ENCODE assay signal across 9 mouse cellular contexts in genomic region chr12:86950161-86950960, GRCm38 (mm10). TPM values are rescaled to one million over a fixed set of nuclear protein-coding genes. Genes with fewer than 3 reads are reported as not detected.
DNase-seq lines count a peak whose midpoint lies in the region; ATAC-seq and TF ChIP-seq lines count a peak whose summit lies in the region.
"Had no signal": no experiment of that assay in that cellular context is flagged by ENCODE, and none has a peak within 500 bp of the region (broad histone marks: within the 10 kb centered on the region; RNA-seq: fewer than 3 reads in every experiment).

No protein-coding gene starts in this region.

- H3K36me3 ChIP-seq in liver, embryonic 14.5 days (replicated peaks; ENCODE audit: control insufficient read depth, insufficient read depth, low read depth), result peaks cover 9% of the 10 kb centered on the region
- H3K36me3 ChIP-seq in splenic B cell, adult 2 months (ENCODE audit: control insufficient read depth, insufficient read depth, low read length, poor library complexity, severe bottlenecking), result peaks cover 3% of the 10 kb centered on the region

- peak overlapping the region; percentile 9; the same call in 1 of the 2 replicates for H3K4me3 ChIP-seq in gastrocnemius, adult 2 months
- no peak overlapping the region for H3K4me3 ChIP-seq in liver, embryonic 14.5 days (ENCODE audit: insufficient read depth in 1 of 2, low read depth in 2 of 2, low read length in 2 of 2)
- H3K4me3 ChIP-seq: limb, embryonic 12.5 days had no signal

- no peak overlapping the region; the same call in 1 of the 2 replicates for H3K9ac ChIP-seq in liver, embryonic 14.5 days (replicated peaks)
- H3K9ac ChIP-seq: limb, embryonic 12.5 days had no signal

- peak; percentile 44 for DNase-seq in gastrocnemius, adult 2 months
- DNase-seq in gastrocnemius, postnatal 14 days, result no peak
- DNase-seq in thymus, postnatal 25 days, result peak; percentile 25
- DNase-seq in thymus, postnatal 0 days (ENCODE audit: low spot score), result no peak
- DNase-seq in liver, embryonic 14.5 days (ENCODE audit: low read depth in 3 of 3, low spot score in 3 of 3), result no peak
- peak; percentile 70 for DNase-seq in splenic B cell, adult 2 months (ENCODE audit: low read depth, low spot score)
- DNase-seq in frontal cortex, postnatal 14 days (ENCODE audit: low spot score in 2 of 2), result no peak
- no peak for DNase-seq in urinary bladder, postnatal 10 days (ENCODE audit: low spot score)

- peaks cover 15 to 26% of the 10 kb centered on the region in 2 experiments; a peak in 3 of 4 replicates for H3K4me1 ChIP-seq in liver, embryonic 14.5 days (replicated peaks; ENCODE audit: control insufficient read depth in 2 of 2, insufficient read depth in 2 of 2, low read length in 1 of 2)

- no peak for TF ChIP-seq EP300 in liver, embryonic 14.5 days (IDR thresholded peaks at IDR 0.05; ENCODE audit: low read depth)

- no peak for ATAC-seq in liver, embryonic 14.5 days (ENCODE audit: insufficient read depth)

- H3K27ac ChIP-seq in gastrocnemius, adult 2 months, result peak overlapping the region; percentile 99
- no peak overlapping the region for H3K27ac ChIP-seq in liver, embryonic 14.5 days
- H3K27ac ChIP-seq: limb, embryonic 12.5 days had no signal

- intact Hi-C loops in gastrocnemius, adult 2 months (cut with DNase I), result no loop called here
- intact Hi-C loops in gastrocnemius, postnatal 14 days (cut with DNase I; ENCODE audit: low total_unique reads), result no loop called here

- H3K4me2 ChIP-seq in liver, embryonic 14.5 days (ENCODE audit: low read depth), result peak overlapping the region; percentile 25
- H3K4me2 ChIP-seq: limb, embryonic 12.5 days had no signal

- H3K9me3 ChIP-seq in liver, embryonic 14.5 days (ENCODE audit: control insufficient read depth, low read length), result no peaks in the 10 kb centered on the region
- H3K9me3 ChIP-seq: limb, embryonic 12.5 days had no signal

- 58% methylated on average over 16 of the region's 16 CpGs for WGBS in liver, embryonic 14.5 days (ENCODE audit: insufficient replicate concordance)

- no peaks in the 10 kb centered on the region for H3K27me3 ChIP-seq in liver, embryonic 14.5 days (ENCODE audit: control insufficient read depth, insufficient read depth, low read length)
- H3K27me3 ChIP-seq in splenic B cell, adult 2 months (ENCODE audit: control insufficient read depth, insufficient read depth, low read length, poor library complexity, severe bottlenecking), result no peaks in the 10 kb centered on the region
- H3K27me3 ChIP-seq: limb, embryonic 12.5 days had no signal

- TF ChIP-seq CTCF in gastrocnemius, adult 2 months (IDR thresholded peaks at IDR 0.05), result no peak
- TF ChIP-seq CTCF in liver, embryonic 14.5 days (IDR thresholded peaks at IDR 0.05; ENCODE audit: low read depth), result no peak

RNA-seq across cellular contexts. Expression of gene Cipc, which starts 3.5 kb away (rescaled TPM):
- 10 to 100 TPM; 32.2 to 33.8 TPM for total RNA-seq in gastrocnemius, adult 2 months (2021)
- total RNA-seq in gastrocnemius, postnatal 14 days (2021), result 10 to 100 TPM; 20.2 to 20.3 TPM
- polyA plus RNA-seq in thymus, postnatal 0 days (2015; fragmentation: Nextera tagmentation; extraction: Ambion mirVana), result 18.8 and 20.1 TPM in 2 replicates
- 7.5 and 8.8 TPM in 2 replicates for polyA plus RNA-seq in liver, embryonic 14.5 days (2012; rRNA removed)
- polyA plus RNA-seq in liver, embryonic 14.5 days (2014; fragmentation: Nextera tagmentation; extraction: Ambion mirVana), result 10.0 and 10.7 TPM in 2 replicates

RNA-seq across cellular contexts. Expression of gene Zdhhc22, which starts 39.9 kb away (rescaled TPM):
- total RNA-seq in gastrocnemius, adult 2 months (2021), result not detected
- total RNA-seq in gastrocnemius, postnatal 14 days (2021), result not detected
- 0.05 TPM in 2 replicates for polyA plus RNA-seq in thymus, postnatal 0 days (2015; fragmentation: Nextera tagmentation; extraction: Ambion mirVana)
- not detected in 2 replicates for polyA plus RNA-seq in liver, embryonic 14.5 days (2012; rRNA removed)
- polyA plus RNA-seq in liver, embryonic 14.5 days (2014; fragmentation: Nextera tagmentation; extraction: Ambion mirVana), result not detected in 2 replicates

Comparison
In these comparisons a context has a peak if more than half of its experiments do, and no peak if none do; other contexts are left out.
1. DNase-seq: peak in gastrocnemius, adult 2 months (single experiment), thymus, postnatal 25 days (single experiment) and splenic B cell, adult 2 months (single experiment); none in gastrocnemius, postnatal 14 days (single experiment), thymus, postnatal 0 days (single experiment), liver, embryonic 14.5 days (0 of 3), frontal cortex, postnatal 14 days (0 of 2) and urinary bladder, postnatal 10 days (single experiment).